Mouse (Mus musculus) intestine, embryonic 14.5 days (tissue): Measurements from ENCODE around the gene Polr3b. TPM values are rescaled to one million over a fixed set of nuclear protein-coding genes. Genes with fewer than 3 reads are reported as not detected.
A peak's percentile ranks its signal among the peaks of the same experiment; 100 is the strongest.

Experiments used
- ATAC-seq: fragments of 200-750 bp; cut with Nextera tagmentation; replicated peaks from 2 replicates; pipeline ENCODE4 v1.8.0; 2017; ENCODE audit warnings: low read depth, moderate number of reproducible peaks, moderate TSS enrichment, moderate library complexity; ENCODE audit not compliant: low FRiP score, low TSS enrichment
- DNase-seq: peaks from one replicate; pipeline ENCODE4 v3.0.0-alpha.2; 2018; ENCODE audit warnings: low spot score
- H3K27ac ChIP-seq: fragments of 300-500 bp; sonication (generic); 2 replicates; pipeline ENCODE4 v1.5.1; 2014; ENCODE audit warnings: low read depth, mild to moderate bottlenecking, control low read depth
- H3K27me3 ChIP-seq: fragments of 300-500 bp; sonication (generic); replicated peaks from 2 replicates; pipeline ENCODE4 v1.6.1; 2014; ENCODE audit warnings: low read length, control low read depth; ENCODE audit not compliant: control insufficient read depth, insufficient read depth
- H3K36me3 ChIP-seq: fragments of 300-500 bp; sonication (generic); 2 replicates; pipeline ENCODE4 v1.6.1; 2014; ENCODE audit warnings: low read length, control low read depth; ENCODE audit not compliant: control insufficient read depth, insufficient read depth
- H3K4me1 ChIP-seq: fragments of 300-500 bp; sonication (generic); replicated peaks from 2 replicates; pipeline ENCODE4 v1.6.1; 2014; ENCODE audit warnings: low read length, control low read depth, mixed read lengths; ENCODE audit not compliant: control insufficient read depth, insufficient read depth
- H3K4me2 ChIP-seq: fragments of 300-500 bp; sonication (generic); 2 replicates; pipeline ENCODE4 v1.6.1; 2014; ENCODE audit warnings: low read length
- H3K4me3 ChIP-seq: fragments of 300-500 bp; sonication (generic); 2 replicates; pipeline ENCODE4 v1.5.1; 2014; ENCODE audit warnings: low read depth, low read length, control low read depth, mixed read lengths
- H3K9ac ChIP-seq: fragments of 300-500 bp; sonication (generic); 2 replicates; pipeline ENCODE4 v1.6.1; 2014; ENCODE audit warnings: mild to moderate bottlenecking, low read length
- H3K9me3 ChIP-seq: fragments of 300-500 bp; sonication (generic); 2 replicates; pipeline ENCODE4 v1.6.1; 2016; ENCODE audit warnings: low read length, control low read depth; ENCODE audit not compliant: control insufficient read depth
- whole genome bisulfite sequencing: fragments of 180-500 bp; shearing (Covaris S2); extraction: QIAGEN DNeasy Blood & Tissue Kit; methylation state at CpG from one replicate; pipeline ENCODE4 v1.1.7; 2014; 5-methylcytosine and 5-hydroxymethylcytosine counted together
- polyA plus RNA-seq: library from polyadenylated mRNA; unstranded; fragments of >200 nt; fragmentation: Nextera tagmentation; extraction: Ambion mirVana; gene quantifications from 2 replicates; pipeline ENCODE4 v1.2.1, GENCODE M21; 2014

Gene Polr3b
- polyA plus RNA-seq, 1 experiment from 2014 or later = 16.0 TPM

DNA sequence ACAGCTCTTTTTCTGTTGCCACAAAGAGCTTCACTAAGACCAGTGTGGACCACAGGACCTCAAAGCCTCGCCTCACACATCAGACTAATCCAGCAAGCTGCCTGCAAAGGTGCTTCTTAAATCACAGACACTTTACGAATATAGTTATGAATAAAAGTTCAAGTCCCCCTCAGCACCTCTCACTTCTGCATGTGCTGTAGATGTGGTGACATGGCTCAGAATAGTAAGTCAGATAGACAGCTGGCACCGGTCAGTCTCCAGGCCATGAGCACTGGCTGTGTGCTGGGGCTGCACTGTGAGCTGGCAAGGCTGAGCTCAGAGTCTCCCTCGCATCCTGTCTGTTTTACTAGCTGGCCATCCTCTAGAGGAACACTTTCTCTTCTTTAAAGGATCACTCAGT, 64.6 kb downstream of the Polr3b start:
- Histone ChIP-seq H3K4me2 (no peak overlapping the region), H3K27me3 (no peaks in the 10 kb centered on the region), H3K4me3 (no peak overlapping the region), H3K9ac (no peak overlapping the region), H3K4me1 (no peaks in the 10 kb centered on the region; the same call in 1 of the 2 replicates), H3K36me3 (0 out of 2 replicates have a peak, but pooled peaks cover 6% of the 10 kb centered on the region), H3K9me3 (no peaks in the 10 kb centered on the region), H3K27ac (peak overlapping the region; percentile 23; the same call in 1 of the 2 replicates)
- WGBS = 66% methylated on average over 4 of the region's 4 CpGs
- ATAC-seq (no peak), DNase-seq (no peak)

DNA sequence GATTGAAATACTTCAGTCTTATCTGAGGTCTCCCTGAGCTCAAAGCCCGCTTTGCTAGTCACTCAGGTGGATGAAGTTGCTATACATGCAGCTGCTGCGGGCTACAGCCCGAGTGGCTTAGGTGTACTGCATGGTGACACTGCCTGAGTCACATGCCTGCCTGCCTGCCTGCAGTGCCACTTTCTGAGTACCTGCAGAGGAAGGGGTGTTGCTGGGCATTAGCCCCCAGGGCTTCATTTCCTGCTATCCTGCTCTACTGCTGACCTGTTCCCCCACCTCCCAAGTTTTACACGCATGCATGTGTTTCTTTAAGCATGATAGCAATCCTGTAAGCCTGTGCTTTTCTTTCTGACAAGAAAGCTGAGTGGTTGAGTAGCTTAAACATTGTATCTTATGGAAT, 65.6 kb downstream of the Polr3b start:
- Histone ChIP-seq H3K36me3 (0 out of 2 replicates have a peak, but pooled peaks cover 7% of the 10 kb centered on the region), H3K9me3 (no peaks in the 10 kb centered on the region), H3K4me3 (no peak overlapping the region), H3K27ac (no peak overlapping the region), H3K9ac (no peak overlapping the region), H3K27me3 (no peaks in the 10 kb centered on the region), H3K4me2 (no peak overlapping the region), H3K4me1 (no peaks in the 10 kb centered on the region; the same call in 1 of the 2 replicates)
- no peak for ATAC-seq
- WGBS = 91% methylated on average over 4 of the region's 4 CpGs
- DNase-seq = no peak

DNA sequence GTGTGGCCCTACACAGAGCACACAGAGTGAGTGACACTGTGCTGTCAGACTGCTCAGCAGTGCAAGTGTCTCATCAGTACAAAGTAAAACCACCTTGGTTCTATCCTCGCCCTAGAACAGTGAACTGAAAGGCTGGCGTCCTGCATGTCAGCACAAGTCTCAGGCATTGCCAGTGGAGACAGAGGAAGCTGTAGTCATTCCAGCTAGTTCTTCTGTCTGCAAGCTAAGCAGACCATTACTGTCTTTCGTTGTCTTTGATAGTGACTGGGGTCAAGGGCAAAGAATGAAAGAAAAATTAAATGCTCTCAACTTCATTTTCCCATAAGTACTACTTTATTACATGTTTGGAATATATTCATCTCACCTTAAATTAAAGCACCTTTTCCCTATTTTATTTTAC, 67.8 kb downstream of the Polr3b start:
- Histone ChIP-seq H3K9me3 (no peaks in the 10 kb centered on the region), H3K4me2 (no peak overlapping the region), H3K36me3 (0 out of 2 replicates have a peak, but pooled peaks cover 4% of the 10 kb centered on the region), H3K27ac (no peak overlapping the region), H3K4me1 (no peaks in the 10 kb centered on the region; the same call in 1 of the 2 replicates), H3K27me3 (no peaks in the 10 kb centered on the region), H3K9ac (no peak overlapping the region), H3K4me3 (no peak overlapping the region)
- WGBS = 80% methylated on average over 3 of the region's 3 CpGs
- DNase-seq (no peak), ATAC-seq (no peak)

- Histone ChIP-seq H3K36me3 (peaks cover 4% of the 10 kb centered on the region; the same call in 1 of the 2 replicates), H3K9me3 (no peaks in the 10 kb centered on the region), H3K9ac (no peak overlapping the region), H3K4me3 (no peak overlapping the region), H3K27me3 (no peaks in the 10 kb centered on the region), H3K4me2 (no peak overlapping the region), H3K4me1 (no peaks in the 10 kb centered on the region; the same call in 1 of the 2 replicates), H3K27ac (no peak overlapping the region)
- ATAC-seq (no peak), DNase-seq (no peak)
- WGBS = 82% methylated on average over 4 of the region's 4 CpGs
These were observed 68.7 kb downstream of the Polr3b start for GRCm38 (mm10) chr10:84690818-84691217.

DNA sequence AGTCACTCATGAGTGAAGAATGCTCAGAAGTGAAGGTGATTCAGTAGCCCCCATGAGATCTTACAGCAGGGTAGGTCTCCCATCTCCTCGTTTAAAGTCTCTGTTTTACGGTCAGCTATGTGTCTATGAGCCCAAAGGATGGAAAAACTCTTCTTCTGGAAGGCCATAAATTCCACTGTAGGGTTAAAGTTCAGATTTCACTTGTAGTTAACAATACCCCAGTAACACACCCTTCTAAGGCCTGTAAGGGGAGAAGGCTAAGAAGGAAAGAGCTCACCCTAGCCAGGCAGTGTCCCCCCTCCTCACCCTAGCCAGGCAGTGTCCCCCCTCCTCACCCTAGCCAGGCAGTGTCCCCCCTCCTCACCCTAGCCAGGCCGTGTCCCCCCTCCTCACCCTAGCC, 69.6 kb downstream of the Polr3b start:
- Histone ChIP-seq H3K9ac (no peak overlapping the region), H3K27me3 (no peaks in the 10 kb centered on the region), H3K36me3 (peaks cover 5% of the 10 kb centered on the region; the same call in 1 of the 2 replicates), H3K9me3 (no peaks in the 10 kb centered on the region), H3K27ac (no peak overlapping the region), H3K4me2 (no peak overlapping the region), H3K4me3 (no peak overlapping the region), H3K4me1 (no peaks in the 10 kb centered on the region)
- ATAC-seq = no peak
- DNase-seq = no peak
- WGBS = 28% methylated on average over 3 of the region's 3 CpGs

DNA sequence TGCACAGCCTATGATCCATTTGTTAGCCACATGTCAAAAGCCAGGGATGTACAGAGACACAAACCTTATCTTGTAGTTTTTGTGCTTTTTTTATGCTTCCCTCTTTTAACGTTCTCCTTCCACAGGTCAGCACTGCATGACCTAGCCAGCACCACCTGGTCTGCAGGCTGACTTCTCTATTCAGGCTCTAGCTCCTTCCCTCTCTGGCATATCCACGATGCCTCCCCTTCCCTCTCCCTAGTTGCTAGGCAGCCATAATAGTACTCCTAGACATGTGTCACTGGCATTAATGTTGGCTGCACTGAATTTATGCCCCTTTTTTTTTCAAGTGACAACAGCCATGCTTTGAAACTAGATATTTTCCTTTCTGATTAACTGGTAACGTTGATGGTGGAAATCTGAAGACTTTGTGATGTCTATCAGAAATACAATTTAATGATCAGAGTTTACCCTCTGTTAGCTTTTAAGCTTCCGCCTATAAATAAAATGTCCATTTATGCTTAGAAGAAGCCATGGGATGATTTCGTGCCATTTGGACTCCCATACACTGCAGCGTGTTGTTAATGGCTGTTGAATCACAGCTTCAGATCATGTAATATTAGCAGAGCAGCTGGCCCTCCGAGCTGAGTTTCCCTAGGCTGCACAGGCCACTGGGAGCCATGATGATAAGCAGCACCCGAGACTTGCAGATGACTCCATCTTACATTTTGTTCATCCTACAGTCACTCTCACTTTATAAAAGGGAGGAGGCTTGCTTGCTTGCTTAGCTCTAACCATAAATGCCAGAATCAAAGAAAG, 71.9 kb downstream of the Polr3b start:
- WGBS = 85% methylated on average over 8 of the region's 8 CpGs
- no peaks in the 10 kb centered on the region for H3K27me3 ChIP-seq

DNA sequence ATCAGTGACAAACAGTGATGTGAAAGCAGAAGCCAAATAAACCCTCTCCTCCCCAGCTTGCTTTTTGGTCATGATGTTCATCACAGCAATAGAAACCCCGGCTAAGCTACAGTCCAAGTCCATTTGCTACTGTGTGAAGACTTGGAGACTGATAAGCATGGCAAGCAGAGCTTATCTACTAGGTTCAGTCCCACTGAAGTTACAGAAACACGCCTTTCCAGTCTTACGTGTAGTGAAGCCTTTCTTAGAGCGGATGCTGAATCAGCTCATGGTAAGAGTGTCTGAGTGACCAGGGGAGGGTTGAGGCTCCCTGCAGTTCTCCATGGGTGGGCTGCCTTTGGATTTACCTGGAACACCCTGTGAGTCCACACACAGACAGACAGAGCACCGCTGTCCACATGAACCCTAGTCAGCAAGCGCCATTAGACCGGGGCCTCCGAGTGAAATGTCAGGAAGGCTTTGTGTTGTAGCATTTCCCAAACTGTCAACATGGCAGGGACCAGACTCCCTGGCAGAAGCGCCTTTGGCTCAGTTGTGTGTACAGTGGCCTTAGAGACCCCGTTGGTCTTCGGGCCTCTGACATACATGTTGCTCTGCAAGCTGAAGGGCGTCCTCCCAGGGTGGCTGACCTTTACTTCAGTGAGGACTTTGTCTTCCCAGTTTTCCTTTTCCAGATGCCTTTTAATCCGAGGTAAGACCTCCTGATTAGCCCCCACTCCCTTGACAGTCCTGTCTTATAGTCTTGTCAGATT, 78.3 kb downstream of the Polr3b start:
- ATAC-seq (no peak), DNase-seq (no peak)
- H3K9ac ChIP-seq = no peak overlapping the region
- WGBS = 84% methylated on average over 13 of the region's 13 CpGs
- H3K27ac ChIP-seq = no peak overlapping the region
- no peaks in the 10 kb centered on the region for H3K27me3 ChIP-seq
- H3K4me3 ChIP-seq = no peak overlapping the region
- peaks cover 46% of the 10 kb centered on the region for H3K36me3 ChIP-seq
- H3K4me2 ChIP-seq = no peak overlapping the region
- H3K4me1 ChIP-seq = no peaks in the 10 kb centered on the region
- H3K9me3 ChIP-seq = no peaks in the 10 kb centered on the region

More for the DNA sequence above, 71.9 kb downstream of the Polr3b start:
- Histone ChIP-seq H3K36me3 (peaks cover 25% of the 10 kb centered on the region; the same call in 1 of the 2 replicates), H3K4me1 (no peaks in the 10 kb centered on the region), H3K27ac (no peak overlapping the region), H3K9ac (no peak overlapping the region), H3K9me3 (no peaks in the 10 kb centered on the region), H3K4me3 (no peak overlapping the region), H3K4me2 (no peak overlapping the region)
- ATAC-seq (no peak), DNase-seq (no peak)

DNA sequence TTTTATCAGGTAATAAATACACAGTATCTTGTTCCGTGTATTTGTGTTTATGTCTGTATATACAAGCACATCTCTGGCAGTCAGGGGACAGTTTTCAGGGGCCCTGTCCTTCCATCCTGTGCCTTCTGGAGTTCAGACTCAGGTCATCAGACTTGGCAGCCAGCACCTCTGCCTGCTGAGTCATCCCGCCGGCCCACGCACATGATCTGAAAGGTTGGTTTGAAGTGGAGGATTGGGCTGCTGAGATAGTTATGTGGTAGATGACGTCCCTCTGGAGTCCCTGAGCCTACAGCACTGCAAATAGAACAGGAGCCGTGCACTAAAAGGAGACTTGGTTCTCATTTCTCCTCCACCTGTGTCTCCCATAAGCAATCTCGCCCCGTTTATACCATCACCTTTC, 79.0 kb downstream of the Polr3b start:
- no peaks in the 10 kb centered on the region for H3K4me1 ChIP-seq
- no peak for ATAC-seq
- peaks cover 46% of the 10 kb centered on the region for H3K36me3 ChIP-seq
- no peak for DNase-seq
- H3K9me3 ChIP-seq = no peaks in the 10 kb centered on the region
- H3K27ac ChIP-seq = no peak overlapping the region
- WGBS = 80% methylated on average over 8 of the region's 8 CpGs
- no peak overlapping the region for H3K4me2 ChIP-seq
- H3K27me3 ChIP-seq = no peaks in the 10 kb centered on the region
- no peak overlapping the region for H3K4me3 ChIP-seq
- no peak overlapping the region for H3K9ac ChIP-seq
